Mouse (Mus musculus): ENCODE data around the gene Abca13. TPM values are rescaled to one million over a fixed set of nuclear protein-coding genes. Genes with fewer than 3 reads are reported as not detected.

Gene Abca13
- polyA plus RNA-seq, 1 experiment: not detected

GRCm38 (mm10) chr11:9609075-9609474 lies 417.3 kb downstream of the Abca13 start:
- no peaks in the 10 kb centered on the region for H3K36me3 ChIP-seq (ENCODE audit: control insufficient read depth, insufficient read depth, low read length, poor library complexity, severe bottlenecking)
- H3K4me3 ChIP-seq (ENCODE audit: low read depth, low read length): no peak overlapping the region
- TF ChIP-seq POLR2A (IDR thresholded peaks at IDR 0.05; ENCODE audit: insufficient read depth, low read length): no peak
- no peak for TF ChIP-seq EP300 (IDR thresholded peaks at IDR 0.05; ENCODE audit: insufficient read depth, low read depth, low read length)
- no peak overlapping the region for H3K9ac ChIP-seq (ENCODE audit: low read depth, poor library complexity, severe bottlenecking)
- no peaks in the 10 kb centered on the region for H3K9me3 ChIP-seq (replicated peaks; ENCODE audit: control insufficient read depth, insufficient read depth, low read length, poor library complexity, severe bottlenecking)
- no peak overlapping the region for H3K27ac ChIP-seq (ENCODE audit: insufficient read depth, low read length)
- H3K27me3 ChIP-seq (ENCODE audit: control insufficient read depth, insufficient read depth, low read length, poor library complexity, severe bottlenecking): no peaks in the 10 kb centered on the region
- H3K4me1 ChIP-seq (ENCODE audit: control insufficient read depth, insufficient read depth, low read length): no peaks in the 10 kb centered on the region

GRCm38 (mm10) chr11:9616133-9616532 lies 424.4 kb downstream of the Abca13 start:
- no peak for TF ChIP-seq CTCF (IDR thresholded peaks at IDR 0.05; ENCODE audit: low read depth, low read length)
- TF ChIP-seq EP300 (IDR thresholded peaks at IDR 0.05; ENCODE audit: insufficient read depth, low read depth, low read length): no peak
- TF ChIP-seq POLR2A (IDR thresholded peaks at IDR 0.05; ENCODE audit: insufficient read depth, low read length): no peak
- no peak overlapping the region for H3K4me3 ChIP-seq (ENCODE audit: low read depth, low read length)
- no peaks in the 10 kb centered on the region for H3K36me3 ChIP-seq (ENCODE audit: control insufficient read depth, insufficient read depth, low read length, poor library complexity, severe bottlenecking)
- H3K9ac ChIP-seq (ENCODE audit: low read depth, poor library complexity, severe bottlenecking): no peak overlapping the region
- H3K27me3 ChIP-seq (ENCODE audit: control insufficient read depth, insufficient read depth, low read length, poor library complexity, severe bottlenecking): no peaks in the 10 kb centered on the region
- no peak overlapping the region for H3K27ac ChIP-seq (ENCODE audit: insufficient read depth, low read length)
- H3K4me1 ChIP-seq (ENCODE audit: control insufficient read depth, insufficient read depth, low read length): no peaks in the 10 kb centered on the region
- H3K9me3 ChIP-seq (replicated peaks; ENCODE audit: control insufficient read depth, insufficient read depth, low read length, poor library complexity, severe bottlenecking): no peaks in the 10 kb centered on the region

- H3K4me1 ChIP-seq (ENCODE audit: control insufficient read depth, insufficient read depth, low read length): no peaks in the 10 kb centered on the region
- H3K27me3 ChIP-seq (ENCODE audit: control insufficient read depth, insufficient read depth, low read length, poor library complexity, severe bottlenecking): no peaks in the 10 kb centered on the region
- H3K9me3 ChIP-seq (replicated peaks; ENCODE audit: control insufficient read depth, insufficient read depth, low read length, poor library complexity, severe bottlenecking): no peaks in the 10 kb centered on the region
- H3K36me3 ChIP-seq (ENCODE audit: control insufficient read depth, insufficient read depth, low read length, poor library complexity, severe bottlenecking): no peaks in the 10 kb centered on the region
- TF ChIP-seq CTCF (IDR thresholded peaks at IDR 0.05; ENCODE audit: low read depth, low read length): no peak
- TF ChIP-seq POLR2A (IDR thresholded peaks at IDR 0.05; ENCODE audit: insufficient read depth, low read length): no peak
- H3K27ac ChIP-seq (ENCODE audit: insufficient read depth, low read length): no peak overlapping the region
- no peak overlapping the region for H3K9ac ChIP-seq (ENCODE audit: low read depth, poor library complexity, severe bottlenecking)
- no peak overlapping the region for H3K4me3 ChIP-seq (ENCODE audit: low read depth, low read length)
Measured at GRCm38 (mm10) chr11:9616665-9617064, 424.9 kb downstream of the Abca13 start.

GRCm38 (mm10) chr11:9619986-9620385 lies 428.2 kb downstream of the Abca13 start:
- no peaks in the 10 kb centered on the region for H3K9me3 ChIP-seq (replicated peaks; ENCODE audit: control insufficient read depth, insufficient read depth, low read length, poor library complexity, severe bottlenecking)
- no peaks in the 10 kb centered on the region for H3K36me3 ChIP-seq (ENCODE audit: control insufficient read depth, insufficient read depth, low read length, poor library complexity, severe bottlenecking)
- TF ChIP-seq EP300 (IDR thresholded peaks at IDR 0.05; ENCODE audit: insufficient read depth, low read depth, low read length): no peak
- no peak for TF ChIP-seq CTCF (IDR thresholded peaks at IDR 0.05; ENCODE audit: low read depth, low read length)
- no peak for TF ChIP-seq POLR2A (IDR thresholded peaks at IDR 0.05; ENCODE audit: insufficient read depth, low read length)
- H3K27ac ChIP-seq (ENCODE audit: insufficient read depth, low read length): no peak overlapping the region
- no peak overlapping the region for H3K4me3 ChIP-seq (ENCODE audit: low read depth, low read length)
- H3K9ac ChIP-seq (ENCODE audit: low read depth, poor library complexity, severe bottlenecking): no peak overlapping the region
- no peaks in the 10 kb centered on the region for H3K4me1 ChIP-seq (ENCODE audit: control insufficient read depth, insufficient read depth, low read length)
- H3K27me3 ChIP-seq (ENCODE audit: control insufficient read depth, insufficient read depth, low read length, poor library complexity, severe bottlenecking): no peaks in the 10 kb centered on the region

- Histone ChIP-seq H3K27me3 (ENCODE audit: control insufficient read depth, insufficient read depth, low read length, poor library complexity, severe bottlenecking) (no peaks in the 10 kb centered on the region), H3K4me1 (ENCODE audit: control insufficient read depth, insufficient read depth, low read length) (no peaks in the 10 kb centered on the region), H3K27ac (ENCODE audit: insufficient read depth, low read length) (no peak overlapping the region), H3K9me3 (replicated peaks; ENCODE audit: control insufficient read depth, insufficient read depth, low read length, poor library complexity, severe bottlenecking) (no peaks in the 10 kb centered on the region), H3K36me3 (ENCODE audit: control insufficient read depth, insufficient read depth, low read length, poor library complexity, severe bottlenecking) (no peaks in the 10 kb centered on the region), H3K4me3 (ENCODE audit: low read depth, low read length) (no peak overlapping the region), H3K9ac (ENCODE audit: low read depth, poor library complexity, severe bottlenecking) (no peak overlapping the region)
- TF ChIP-seq CTCF (IDR thresholded peaks at IDR 0.05; ENCODE audit: low read depth, low read length): no peak
- TF ChIP-seq EP300 (IDR thresholded peaks at IDR 0.05; ENCODE audit: insufficient read depth, low read depth, low read length): no peak
- TF ChIP-seq POLR2A (IDR thresholded peaks at IDR 0.05; ENCODE audit: insufficient read depth, low read length): no peak
Measured at GRCm38 (mm10) chr11:9622888-9623287, 431.1 kb downstream of the Abca13 start.

GRCm38 (mm10) chr11:9624753-9625152 lies 433.0 kb downstream of the Abca13 start:
- TF ChIP-seq POLR2A (IDR thresholded peaks at IDR 0.05; ENCODE audit: insufficient read depth, low read length) (no peak), EP300 (IDR thresholded peaks at IDR 0.05; ENCODE audit: insufficient read depth, low read depth, low read length) (no peak), CTCF (IDR thresholded peaks at IDR 0.05; ENCODE audit: low read depth, low read length) (no peak)
- Histone ChIP-seq H3K9me3 (replicated peaks; ENCODE audit: control insufficient read depth, insufficient read depth, low read length, poor library complexity, severe bottlenecking) (no peaks in the 10 kb centered on the region), H3K9ac (ENCODE audit: low read depth, poor library complexity, severe bottlenecking) (no peak overlapping the region), H3K4me1 (ENCODE audit: control insufficient read depth, insufficient read depth, low read length) (no peaks in the 10 kb centered on the region), H3K4me3 (ENCODE audit: low read depth, low read length) (no peak overlapping the region), H3K36me3 (ENCODE audit: control insufficient read depth, insufficient read depth, low read length, poor library complexity, severe bottlenecking) (no peaks in the 10 kb centered on the region), H3K27me3 (ENCODE audit: control insufficient read depth, insufficient read depth, low read length, poor library complexity, severe bottlenecking) (no peaks in the 10 kb centered on the region), H3K27ac (ENCODE audit: insufficient read depth, low read length) (no peak overlapping the region)
